Mouse (Mus musculus) liver, embryonic 16.5 days (tissue): ENCODE results near the gene Evx2. TPM values are rescaled to one million over a fixed set of nuclear protein-coding genes. Genes with fewer than 3 reads are reported as not detected.
A peak's percentile ranks its signal among the peaks of the same experiment; 100 is the strongest.

Experiments used
- ATAC-seq: fragments of 200-750 bp; cut with Nextera tagmentation; 2 replicates; pipeline ENCODE4 v1.8.0; 2017; ENCODE audit warnings: low read depth, mild to moderate bottlenecking, moderate number of reproducible peaks, moderate library complexity
- H3K27ac ChIP-seq: fragments of 300-500 bp; sonication (generic); 2 replicates; pipeline ENCODE4 v1.5.1; 2014; ENCODE audit warnings: mild to moderate bottlenecking, low read length
- H3K27me3 ChIP-seq: fragments of 300-500 bp; sonication (generic); 2 replicates; pipeline ENCODE4 v1.6.1; 2014; ENCODE audit warnings: low read depth, low read length, mixed read lengths; ENCODE audit not compliant: control insufficient read depth, insufficient read depth
- H3K36me3 ChIP-seq: fragments of 300-500 bp; sonication (generic); 2 replicates; pipeline ENCODE4 v1.6.1; 2014; ENCODE audit warnings: mild to moderate bottlenecking; ENCODE audit not compliant: control insufficient read depth, insufficient read depth
- H3K4me1 ChIP-seq: fragments of 300-500 bp; sonication (generic); 2 replicates; pipeline ENCODE4 v1.6.1; 2014; ENCODE audit warnings: low read depth, low read length, mixed read lengths; ENCODE audit not compliant: control insufficient read depth
- H3K4me2 ChIP-seq: fragments of 300-500 bp; sonication (generic); 2 replicates; pipeline ENCODE4 v1.6.1; 2014; ENCODE audit warnings: low read depth, low read length, mixed read lengths
- H3K4me3 ChIP-seq: fragments of 300-500 bp; sonication (generic); 2 replicates; pipeline ENCODE4 v1.5.1; 2014; ENCODE audit warnings: low read depth, mild to moderate bottlenecking, low read length
- H3K9ac ChIP-seq: fragments of 300-500 bp; sonication (generic); 2 replicates; pipeline ENCODE4 v1.6.1; 2014; ENCODE audit warnings: low read depth, low read length
- H3K9me3 ChIP-seq: fragments of 300-500 bp; sonication (generic); replicated peaks from 2 replicates; pipeline ENCODE4 v1.6.1; 2016; ENCODE audit warnings: low read length; ENCODE audit not compliant: control insufficient read depth
- WGBS: fragments of 180-500 bp; shearing (Covaris S2); extraction: QIAGEN DNeasy Blood & Tissue Kit; methylation state at CpG from one replicate; pipeline ENCODE4 v1.1.7; 2014; ENCODE audit not compliant: insufficient replicate concordance; 5-methylcytosine and 5-hydroxymethylcytosine counted together
- polyA plus RNA-seq: library from polyadenylated mRNA; unstranded; fragments of >200 nt; fragmentation: Nextera tagmentation; extraction: Ambion mirVana; gene quantifications from 2 replicates; pipeline ENCODE4 v1.2.1, GENCODE M21; 2015

Evx2 gene
- polyA plus RNA-seq, 1 experiment from 2014 or later: not detected

DNA sequence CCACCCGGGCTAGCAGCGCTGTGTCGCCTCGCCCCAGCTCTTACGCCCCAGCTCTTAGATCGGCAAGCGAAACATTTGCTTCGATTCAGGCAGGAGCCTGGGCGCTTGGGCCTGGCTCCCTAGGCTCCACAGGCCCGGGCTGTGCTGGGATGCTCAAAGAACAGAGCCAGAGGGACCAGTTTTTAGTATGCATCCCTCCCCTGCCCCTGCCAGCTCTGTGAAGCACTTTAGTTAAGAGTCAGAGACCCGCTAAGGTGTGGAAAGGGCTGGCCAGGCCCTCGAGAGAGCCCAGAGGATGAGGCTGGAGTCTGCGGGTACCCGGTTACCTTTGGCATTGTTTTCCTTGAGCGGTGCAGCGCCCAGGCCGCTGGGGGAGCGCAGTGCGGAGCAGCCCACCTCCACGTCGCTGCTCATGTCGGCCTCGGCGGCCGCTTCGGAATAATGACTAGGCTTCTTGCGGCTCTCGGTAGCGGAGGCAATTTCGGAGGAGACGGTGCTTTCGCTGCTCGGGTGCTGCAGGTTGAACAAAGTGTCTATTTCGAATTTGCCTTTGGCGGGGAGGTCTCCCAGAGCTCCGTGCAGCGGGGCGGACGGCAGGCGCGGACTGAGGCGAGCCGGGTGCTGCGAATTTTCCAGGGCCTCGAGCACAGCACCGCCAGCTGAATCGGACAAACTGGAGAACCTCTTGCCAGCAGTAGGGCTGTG, 538 bp downstream of the Evx2 start:
- H3K4me3 ChIP-seq: no peak overlapping the region
- no peaks in the 10 kb centered on the region for H3K36me3 ChIP-seq
- no peaks in the 10 kb centered on the region for H3K9me3 ChIP-seq
- WGBS: 2% methylated on average over 47 of the region's 47 CpGs
- no peak for ATAC-seq
- no peak overlapping the region for H3K27ac ChIP-seq
- no peak overlapping the region for H3K9ac ChIP-seq
- no peak overlapping the region for H3K4me2 ChIP-seq
- peaks cover 98% of the 10 kb centered on the region for H3K27me3 ChIP-seq
- no peaks in the 10 kb centered on the region; the same call in none of the 2 replicates for H3K4me1 ChIP-seq

DNA sequence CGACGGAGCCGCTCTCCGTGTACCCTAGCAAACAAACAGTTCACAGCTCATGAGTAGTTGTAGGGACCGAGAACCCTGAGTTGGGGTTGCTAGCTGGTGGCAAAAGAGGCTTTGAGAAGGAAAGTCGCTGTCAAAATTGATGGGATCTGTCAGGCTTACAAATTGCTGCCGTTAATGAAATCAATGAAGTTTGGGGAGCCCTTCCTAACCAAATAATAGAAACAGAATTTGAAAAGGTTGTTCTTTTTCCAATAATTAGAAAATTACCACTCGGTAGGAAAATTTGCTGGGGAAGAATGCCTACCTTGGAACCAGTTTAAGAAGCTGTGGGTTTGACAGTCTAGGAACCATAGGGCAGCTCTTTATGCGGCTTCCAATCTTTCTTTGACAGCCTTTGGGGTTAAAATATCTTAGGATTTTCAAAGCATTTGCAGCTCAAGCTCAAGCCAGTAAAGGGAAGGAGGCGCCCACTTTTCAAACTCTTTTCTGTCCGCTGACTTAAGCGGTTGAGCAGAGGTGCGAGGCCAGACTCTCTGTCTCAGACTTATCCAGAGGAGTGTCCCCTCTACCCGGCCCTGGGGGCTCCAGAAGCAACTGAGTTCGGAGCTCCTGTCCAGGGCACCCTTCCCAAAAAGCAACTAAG, 1.2 kb downstream of the Evx2 start:
- Histone ChIP-seq H3K4me2 (peak overlapping the region; percentile 15; the same call in 1 of the 2 replicates), H3K9me3 (no peaks in the 10 kb centered on the region), H3K36me3 (no peaks in the 10 kb centered on the region), H3K4me1 (no peaks in the 10 kb centered on the region; the same call in none of the 2 replicates), H3K27me3 (peaks cover 93% of the 10 kb centered on the region), H3K9ac (no peak overlapping the region), H3K27ac (no peak overlapping the region), H3K4me3 (no peak overlapping the region)
- ATAC-seq: no peak
- 2% methylated on average over 15 of the region's 15 CpGs for WGBS

DNA sequence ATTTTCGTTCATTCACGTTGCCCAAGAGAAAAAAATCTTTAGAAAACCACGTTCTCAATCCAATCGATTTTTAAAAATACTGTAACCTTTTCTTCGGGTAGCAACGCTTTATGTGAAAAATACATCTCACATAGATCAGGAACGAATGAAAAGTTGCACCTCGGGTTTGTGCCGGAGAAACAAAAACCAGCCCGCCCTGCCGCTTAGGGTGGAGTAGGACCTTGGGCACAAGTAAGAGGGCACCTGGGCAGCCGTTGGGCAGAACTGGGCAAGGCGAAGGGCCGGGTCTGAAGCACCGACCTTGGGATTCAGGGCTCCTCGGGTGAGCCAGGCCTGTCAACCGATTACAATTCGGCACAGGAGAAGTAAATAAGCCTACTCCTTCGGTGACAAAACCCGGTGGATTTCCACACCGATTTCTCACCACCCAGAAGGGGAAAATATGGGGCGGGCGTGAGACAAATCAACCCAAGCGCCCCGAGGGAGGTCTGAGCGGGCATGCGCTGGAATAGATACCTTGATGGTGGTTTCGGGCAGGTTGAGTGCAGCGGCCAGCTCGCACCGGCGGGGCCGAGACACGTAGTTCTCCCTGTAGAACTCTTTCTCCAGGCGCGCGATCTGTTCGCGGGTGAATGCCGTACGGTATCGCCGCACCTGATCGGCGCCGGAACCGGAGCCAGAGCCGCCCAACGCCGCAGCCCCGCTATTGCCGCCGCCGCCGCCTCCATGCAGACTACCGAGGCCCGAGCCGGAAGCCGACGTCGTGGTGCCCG, 1.9 kb downstream of the Evx2 start:
- H3K36me3 ChIP-seq: no peaks in the 10 kb centered on the region
- no peaks in the 10 kb centered on the region for H3K9me3 ChIP-seq
- peak overlapping the region; percentile 15; the same call in 1 of the 2 replicates for H3K4me2 ChIP-seq
- H3K9ac ChIP-seq: no peak overlapping the region
- no peak for ATAC-seq
- no peak overlapping the region for H3K4me3 ChIP-seq
- WGBS: 3% methylated on average over 62 of the region's 62 CpGs
- H3K4me1 ChIP-seq: no peaks in the 10 kb centered on the region; the same call in none of the 2 replicates
- no peak overlapping the region for H3K27ac ChIP-seq
- H3K27me3 ChIP-seq: peaks cover 89% of the 10 kb centered on the region

DNA sequence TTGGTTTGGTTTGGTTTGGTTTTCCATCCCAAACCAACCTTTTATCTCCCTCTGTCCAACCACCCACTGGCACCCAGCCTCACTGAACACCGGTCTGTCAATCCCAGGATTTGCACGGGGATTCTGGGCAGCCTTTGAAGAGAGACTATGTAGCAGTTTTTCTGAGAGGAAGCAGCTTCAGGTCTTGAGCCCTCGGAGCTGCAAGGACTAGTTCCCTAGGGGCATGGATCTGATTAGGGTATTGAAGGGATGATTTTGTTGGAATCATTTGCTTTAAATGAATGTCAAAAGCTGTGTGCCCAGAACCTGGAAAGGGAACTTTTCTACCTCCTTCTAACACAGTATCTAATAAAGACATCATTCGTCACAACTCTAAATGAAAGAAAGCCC, 2.7 kb downstream of the Evx2 start:
- no peak for ATAC-seq
- peaks cover 89% of the 10 kb centered on the region for H3K27me3 ChIP-seq
- whole genome bisulfite sequencing: 6% methylated on average over 4 of the region's 4 CpGs

DNA sequence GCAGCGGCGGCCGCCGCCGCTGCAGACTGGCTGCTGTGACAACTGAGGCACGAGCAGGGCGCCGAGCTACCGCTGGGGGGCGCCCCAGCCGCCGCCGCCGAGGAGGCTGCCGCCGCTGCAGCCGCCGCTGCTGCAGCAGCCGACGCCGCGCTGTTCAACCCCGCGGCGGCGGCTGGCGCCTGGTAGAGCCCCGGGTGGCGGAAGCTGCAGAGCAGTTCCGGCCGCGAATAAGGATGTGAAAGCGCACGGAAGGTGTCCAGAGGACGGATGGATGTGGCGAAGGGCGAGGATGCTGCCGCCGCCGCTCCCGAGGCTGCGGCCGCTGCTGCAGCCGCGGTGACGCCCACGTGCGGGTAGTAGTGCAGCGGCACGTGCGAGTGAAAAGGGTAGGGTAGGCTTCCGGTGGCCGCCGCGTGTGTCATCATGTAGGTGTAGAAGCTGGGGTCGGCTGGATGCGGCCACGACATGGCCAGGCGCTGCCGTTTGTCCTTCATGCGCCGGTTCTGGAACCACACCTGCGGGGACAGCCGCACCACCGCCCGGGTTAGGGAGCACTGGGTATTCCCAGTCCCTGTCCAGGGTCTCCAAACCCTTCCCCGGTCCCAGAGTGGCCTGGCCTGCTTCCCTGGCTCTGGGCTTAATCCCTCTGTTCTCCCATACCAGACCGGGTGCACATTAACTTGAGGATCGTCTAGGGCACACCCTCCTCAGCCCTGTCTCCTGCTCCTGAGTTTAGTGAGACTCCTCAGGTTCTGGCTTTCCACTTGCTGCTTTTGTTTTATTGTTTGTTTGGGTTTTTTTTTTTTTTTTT, 3.3 kb downstream of the Evx2 start:
- no peak overlapping the region for H3K9ac ChIP-seq

More for the DNA sequence above, 2.7 kb downstream of the Evx2 start:
- H3K36me3 ChIP-seq: no peaks in the 10 kb centered on the region
- no peak overlapping the region for H3K4me2 ChIP-seq
- H3K4me1 ChIP-seq: no peaks in the 10 kb centered on the region; the same call in none of the 2 replicates
- H3K4me3 ChIP-seq: no peak overlapping the region
- H3K9ac ChIP-seq: no peak overlapping the region
- no peak overlapping the region for H3K27ac ChIP-seq
- H3K9me3 ChIP-seq: no peaks in the 10 kb centered on the region

DNA sequence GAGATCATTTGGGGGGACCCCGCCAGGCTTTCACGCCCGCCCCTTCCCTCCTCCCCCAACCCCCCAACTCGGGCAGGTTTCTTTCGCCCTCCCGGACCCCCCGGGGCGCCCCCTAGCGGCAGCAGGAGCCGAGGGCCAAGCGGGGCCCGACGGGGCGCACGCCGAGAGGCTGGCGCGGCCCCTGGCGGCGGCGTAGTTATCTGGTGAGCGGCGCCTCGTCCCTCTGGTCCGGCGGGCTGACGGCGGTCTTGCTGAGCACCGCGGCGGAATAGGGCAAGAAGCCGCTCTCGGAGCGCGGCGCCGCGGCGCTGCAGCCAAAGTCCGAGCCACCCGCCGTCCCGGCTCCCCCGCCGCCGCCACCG, 4.0 kb downstream of the Evx2 start:
- ATAC-seq: no peak
- Histone ChIP-seq H3K27ac (no peak overlapping the region), H3K36me3 (no peaks in the 10 kb centered on the region), H3K27me3 (peaks cover 88% of the 10 kb centered on the region), H3K4me1 (no peaks in the 10 kb centered on the region; the same call in none of the 2 replicates), H3K9ac (no peak overlapping the region), H3K9me3 (no peaks in the 10 kb centered on the region), H3K4me3 (peak overlapping the region; percentile 47), H3K4me2 (peak overlapping the region; percentile 48)
- 3% methylated on average over 30 of the region's 47 CpGs for WGBS

More for the DNA sequence above, 3.3 kb downstream of the Evx2 start:
- WGBS: under 1% methylated on average over 68 of the region's 69 CpGs
- no peak for ATAC-seq
- no peaks in the 10 kb centered on the region for H3K36me3 ChIP-seq
- peak overlapping the region; percentile 47 for H3K4me3 ChIP-seq
- peaks cover 88% of the 10 kb centered on the region for H3K27me3 ChIP-seq
- H3K27ac ChIP-seq: no peak overlapping the region
- no peaks in the 10 kb centered on the region for H3K9me3 ChIP-seq
- H3K4me2 ChIP-seq: peak overlapping the region; percentile 48
- no peaks in the 10 kb centered on the region; the same call in none of the 2 replicates for H3K4me1 ChIP-seq

DNA sequence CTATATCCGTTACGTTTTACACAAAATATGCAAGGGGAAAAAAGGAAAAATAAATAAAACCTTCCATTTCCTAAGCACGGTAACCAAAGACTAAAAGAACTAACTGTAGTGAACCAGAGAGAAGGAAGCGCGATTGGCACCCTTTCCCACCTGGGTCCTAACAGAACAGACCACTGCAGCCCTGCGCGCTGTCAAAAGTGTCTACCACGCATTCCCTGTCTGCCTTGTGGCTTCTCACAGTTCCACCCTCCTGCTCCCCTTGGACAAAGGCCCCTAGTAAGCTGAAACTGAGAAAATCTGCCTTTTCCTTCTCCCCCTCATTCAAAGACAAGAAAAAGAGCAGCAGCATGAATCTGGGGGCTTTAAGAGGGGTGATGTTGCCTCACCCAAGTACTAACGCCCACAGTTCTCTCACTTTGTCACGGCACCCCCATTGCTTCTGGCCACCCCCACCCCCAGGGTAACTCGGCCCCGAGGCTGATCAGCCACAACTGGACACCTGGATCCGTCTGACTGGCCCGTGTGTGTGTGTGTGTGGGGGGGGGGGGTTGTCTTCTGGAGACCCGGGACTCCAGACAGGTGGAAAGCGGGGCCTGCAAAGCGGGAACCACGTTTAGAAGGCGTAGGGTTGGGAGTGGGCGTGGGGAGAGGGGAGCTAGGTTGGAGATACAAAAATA, 4.5 kb downstream of the Evx2 start:
- no peaks in the 10 kb centered on the region; the same call in none of the 2 replicates for H3K4me1 ChIP-seq
- no peaks in the 10 kb centered on the region for H3K9me3 ChIP-seq
- H3K4me2 ChIP-seq: 0 out of 2 replicates have a peak overlapping the region, but pooled peaks have one; percentile 48
- H3K27ac ChIP-seq: no peak overlapping the region
- peaks cover 88% of the 10 kb centered on the region for H3K27me3 ChIP-seq
- H3K36me3 ChIP-seq: no peaks in the 10 kb centered on the region
- no peak overlapping the region for H3K4me3 ChIP-seq
- no peak overlapping the region for H3K9ac ChIP-seq
- no peak for ATAC-seq
- 5% methylated on average over 20 of the region's 20 CpGs for WGBS
